Mouse (Mus musculus): ENCODE results near the gene Scaper. TPM values are rescaled to one million over a fixed set of nuclear protein-coding genes. Genes with fewer than 3 reads are reported as not detected.

Scaper gene
- polyA plus RNA-seq, 1 experiment: 1.5 TPM

DNA sequence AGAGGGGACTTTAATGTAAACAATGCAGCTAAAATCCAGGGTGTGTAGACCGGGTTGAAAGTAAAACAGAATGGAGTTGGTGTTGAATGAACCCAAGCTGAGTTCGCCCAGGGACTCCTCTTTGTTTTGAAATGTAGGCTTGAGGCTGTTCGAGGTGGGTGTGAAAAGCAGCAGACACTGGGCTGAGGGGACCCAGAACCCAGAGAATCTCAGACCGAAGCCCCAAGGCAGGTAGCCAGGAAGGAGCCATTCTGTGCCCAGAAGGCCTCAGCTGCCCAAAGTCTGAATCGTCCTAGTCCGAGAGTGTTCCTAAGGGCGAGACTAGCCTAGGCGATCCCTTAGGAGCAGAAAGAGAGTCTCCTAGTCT is 394.6 kb downstream of the Scaper start:
- Histone ChIP-seq H3K79me2 (ENCODE audit: control insufficient read depth, insufficient read depth) (no peaks in the 10 kb centered on the region), H3K4me2 (ENCODE audit: low read depth) (no peak overlapping the region), H3K36me3 (ENCODE audit: control insufficient read depth, insufficient read depth) (no peaks in the 10 kb centered on the region), H3ac (ENCODE audit: control insufficient read depth, insufficient read length) (no peak overlapping the region), H3K27me3 (ENCODE audit: control insufficient read depth, insufficient read depth, insufficient read length) (no peaks in the 10 kb centered on the region), H3K4me3 (no peak overlapping the region)
- TF ChIP-seq POLR2A (IDR thresholded peaks at IDR 0.05; ENCODE audit: insufficient read length, low read depth) (no peak), USF1 (IDR thresholded peaks at IDR 0.05; ENCODE audit: low read depth) (no peak), TCF12 (IDR thresholded peaks at IDR 0.05; ENCODE audit: insufficient read depth, poor library complexity, severe bottlenecking) (no peak), CEBPB (IDR thresholded peaks at IDR 0.05; ENCODE audit: insufficient read depth, poor library complexity, severe bottlenecking) (no peak), MAX (IDR thresholded peaks at IDR 0.05; ENCODE audit: low read depth) (no peak), POLR2AphosphoS2 (IDR thresholded peaks at IDR 0.05; ENCODE audit: insufficient read length, low read depth) (no peak), SRF (IDR thresholded peaks at IDR 0.05; ENCODE audit: control insufficient read depth, insufficient read length, low read depth) (no peak), MYOG (IDR thresholded peaks at IDR 0.05; ENCODE audit: control insufficient read depth in 1 of 3, insufficient read depth in 1 of 3, insufficient read length in 2 of 3, low read depth in 2 of 3) (no peak)

DNA sequence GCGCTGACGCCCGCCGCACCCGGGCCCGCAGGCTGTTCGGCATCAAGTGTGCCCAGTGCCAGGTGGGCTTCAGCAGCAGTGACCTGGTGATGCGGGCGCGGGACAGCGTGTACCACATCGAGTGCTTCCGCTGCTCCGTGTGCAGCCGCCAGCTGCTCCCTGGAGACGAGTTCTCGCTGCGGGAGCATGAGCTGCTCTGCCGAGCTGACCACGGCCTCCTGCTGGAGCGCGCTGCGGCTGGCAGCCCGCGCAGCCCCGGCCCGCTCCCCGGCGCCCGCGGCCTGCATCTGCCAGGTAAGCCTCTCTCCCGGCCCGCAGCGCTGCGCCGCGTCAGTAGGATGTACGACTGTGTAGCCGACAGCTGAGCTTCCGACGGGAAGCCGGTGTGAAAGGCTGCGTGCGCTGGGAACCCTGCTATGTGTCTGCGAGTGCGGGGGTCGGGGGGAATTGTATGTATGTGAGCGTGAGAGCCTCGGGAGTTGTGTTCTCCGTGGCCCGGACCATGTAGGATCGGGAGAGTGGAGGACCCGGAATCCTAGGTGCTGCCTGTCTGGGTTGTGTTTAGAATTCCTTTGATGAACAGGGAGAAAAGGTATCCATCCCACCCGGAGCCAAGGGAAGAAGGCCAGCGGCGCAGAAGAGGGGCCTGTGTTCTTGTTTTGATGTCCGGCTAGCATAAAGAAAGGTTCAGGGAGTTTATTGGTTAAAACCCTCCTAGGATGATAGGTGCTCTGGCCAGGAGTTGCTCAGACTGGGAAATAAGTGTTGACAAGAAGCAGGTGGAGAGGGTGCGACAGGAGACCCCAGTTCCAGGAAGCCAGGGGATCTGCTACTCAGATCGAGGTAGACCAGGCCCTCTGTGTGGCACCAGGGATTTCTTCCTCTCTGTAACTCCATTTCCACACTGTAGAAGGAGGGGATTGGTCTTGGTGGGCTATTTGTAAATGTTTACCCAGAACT is 395.3 kb downstream of the Scaper start:
- Histone ChIP-seq H3K4me2 (ENCODE audit: low read depth) (peak overlapping the region; percentile 76), H3K4me3 (peak overlapping the region; percentile 42), H3K79me2 (ENCODE audit: control insufficient read depth, insufficient read depth) (no peaks in the 10 kb centered on the region), H3K27me3 (ENCODE audit: control insufficient read depth, insufficient read depth, insufficient read length) (no peaks in the 10 kb centered on the region), H3ac (ENCODE audit: control insufficient read depth, insufficient read length) (peak overlapping the region; percentile 41), H3K36me3 (ENCODE audit: control insufficient read depth, insufficient read depth) (no peaks in the 10 kb centered on the region)
- TF ChIP-seq REST (IDR thresholded peaks at IDR 0.05; ENCODE audit: insufficient read depth, insufficient read length): no peak
- no peak for TF ChIP-seq POLR2AphosphoS2 (IDR thresholded peaks at IDR 0.05; ENCODE audit: insufficient read length, low read depth)
- no peak for TF ChIP-seq TCF3 (IDR thresholded peaks at IDR 0.05; ENCODE audit: insufficient read length, low read depth)
- TF ChIP-seq MYOG (IDR thresholded peaks at IDR 0.05; ENCODE audit: control insufficient read depth in 1 of 3, insufficient read depth in 1 of 3, insufficient read length in 2 of 3, low read depth in 2 of 3): no peak
- no peak for TF ChIP-seq USF1 (IDR thresholded peaks at IDR 0.05; ENCODE audit: low read depth)
- no peak for TF ChIP-seq MAX (IDR thresholded peaks at IDR 0.05; ENCODE audit: low read depth)
- no peak for TF ChIP-seq SRF (IDR thresholded peaks at IDR 0.05; ENCODE audit: control insufficient read depth, insufficient read length, low read depth)
- TF ChIP-seq CEBPB (IDR thresholded peaks at IDR 0.05; ENCODE audit: insufficient read depth, poor library complexity, severe bottlenecking): no peak
- TF ChIP-seq POLR2A (IDR thresholded peaks at IDR 0.05; ENCODE audit: insufficient read length, low read depth): no peak
- TF ChIP-seq E2F4 (IDR thresholded peaks at IDR 0.05; ENCODE audit: insufficient read depth): no peak
- no peak for TF ChIP-seq MYOD1 (IDR thresholded peaks at IDR 0.05; ENCODE audit: control insufficient read depth in 1 of 3, insufficient read length in 2 of 3, low read depth in 2 of 3)
- TF ChIP-seq TCF12 (IDR thresholded peaks at IDR 0.05; ENCODE audit: insufficient read depth, poor library complexity, severe bottlenecking): no peak

DNA sequence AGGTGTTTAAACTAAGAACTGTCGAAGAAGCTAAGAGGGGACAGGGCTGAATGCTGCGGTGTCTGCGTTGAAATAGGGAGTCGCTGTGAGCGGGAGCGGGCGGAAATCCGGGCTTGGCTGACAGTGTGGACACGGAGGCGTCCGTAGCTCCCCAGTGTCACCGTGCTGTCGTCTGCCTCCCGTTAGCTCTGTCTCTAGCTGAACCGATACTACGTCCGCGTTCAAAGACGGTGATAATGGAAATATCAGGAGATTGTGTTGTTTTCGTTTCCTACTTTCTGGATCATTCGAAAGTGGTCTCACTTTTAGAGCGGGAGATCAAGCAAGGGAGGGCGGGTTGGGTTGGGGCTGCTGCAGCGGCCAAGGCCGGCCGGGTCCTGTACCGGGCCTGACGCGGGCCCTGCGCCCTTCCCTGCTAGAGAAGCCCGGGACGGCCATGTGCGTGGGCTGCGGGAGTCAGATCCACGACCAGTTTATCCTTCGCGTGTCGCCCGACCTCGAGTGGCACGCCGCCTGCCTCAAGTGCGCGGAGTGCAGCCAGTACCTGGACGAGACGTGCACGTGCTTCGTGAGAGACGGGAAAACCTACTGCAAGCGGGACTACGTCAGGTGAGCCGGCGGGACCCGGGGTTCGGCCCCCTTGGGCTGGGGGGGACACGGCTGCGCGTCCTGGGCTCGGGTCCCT is 396.1 kb downstream of the Scaper start:
- Histone ChIP-seq H3K27me3 (ENCODE audit: control insufficient read depth, insufficient read depth, insufficient read length) (no peaks in the 10 kb centered on the region), H3K36me3 (ENCODE audit: control insufficient read depth, insufficient read depth) (no peaks in the 10 kb centered on the region), H3K79me2 (ENCODE audit: control insufficient read depth, insufficient read depth) (no peaks in the 10 kb centered on the region), H3K4me3 (peak overlapping the region; percentile 42), H3K4me2 (ENCODE audit: low read depth) (peak overlapping the region; percentile 76), H3ac (ENCODE audit: control insufficient read depth, insufficient read length) (peak overlapping the region; percentile 41)
- TF ChIP-seq POLR2A (IDR thresholded peaks at IDR 0.05; ENCODE audit: insufficient read length, low read depth): peak; percentile 38
- TF ChIP-seq CEBPB (IDR thresholded peaks at IDR 0.05; ENCODE audit: insufficient read depth, poor library complexity, severe bottlenecking): no peak

DNA sequence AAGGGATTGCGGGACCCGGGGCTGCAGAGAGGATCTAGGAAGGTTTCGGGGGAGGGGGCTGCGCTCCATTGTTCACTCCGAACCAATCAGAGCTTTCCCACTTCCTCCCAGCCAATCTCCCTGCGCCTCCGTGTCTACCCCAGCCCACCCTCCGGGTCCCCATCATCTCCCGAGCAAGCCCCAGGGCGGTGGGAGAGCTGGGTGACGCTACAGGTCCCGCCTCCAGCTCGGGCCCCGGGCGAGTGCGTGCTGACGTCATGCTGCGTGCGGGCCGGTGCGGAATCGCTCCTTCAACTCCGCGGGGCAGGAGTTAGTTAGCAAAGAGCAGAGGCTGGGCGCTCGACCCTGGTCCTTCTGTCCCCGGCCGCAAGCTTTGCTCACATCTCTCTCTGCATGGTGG is 397.0 kb downstream of the Scaper start:
- H3K27me3 ChIP-seq (ENCODE audit: control insufficient read depth, insufficient read depth, insufficient read length): no peaks in the 10 kb centered on the region
- peak overlapping the region; percentile 42 for H3K4me3 ChIP-seq
- TF ChIP-seq TCF3 (IDR thresholded peaks at IDR 0.05; ENCODE audit: insufficient read length, low read depth) (no peak), USF1 (IDR thresholded peaks at IDR 0.05; ENCODE audit: low read depth) (no peak), POLR2A (IDR thresholded peaks at IDR 0.05; ENCODE audit: insufficient read length, low read depth) (peak; percentile 70), CEBPB (IDR thresholded peaks at IDR 0.05; ENCODE audit: insufficient read depth, poor library complexity, severe bottlenecking) (no peak), POLR2AphosphoS2 (IDR thresholded peaks at IDR 0.05; ENCODE audit: insufficient read length, low read depth) (peak; percentile 64), MYOD1 (IDR thresholded peaks at IDR 0.05; ENCODE audit: control insufficient read depth in 1 of 3, insufficient read length in 2 of 3, low read depth in 2 of 3) (no peak), SRF (IDR thresholded peaks at IDR 0.05; ENCODE audit: control insufficient read depth, insufficient read length, low read depth) (no peak), REST (IDR thresholded peaks at IDR 0.05; ENCODE audit: insufficient read depth, insufficient read length) (no peak), MYOG (IDR thresholded peaks at IDR 0.05; ENCODE audit: control insufficient read depth in 1 of 3, insufficient read depth in 1 of 3, insufficient read length in 2 of 3, low read depth in 2 of 3) (no peak), TCF12 (IDR thresholded peaks at IDR 0.05; ENCODE audit: insufficient read depth, poor library complexity, severe bottlenecking) (no peak), E2F4 (IDR thresholded peaks at IDR 0.05; ENCODE audit: insufficient read depth) (no peak), MAX (IDR thresholded peaks at IDR 0.05; ENCODE audit: low read depth) (no peak)
- peak overlapping the region; percentile 76 for H3K4me2 ChIP-seq (ENCODE audit: low read depth)
- peak overlapping the region; percentile 41 for H3ac ChIP-seq (ENCODE audit: control insufficient read depth, insufficient read length)
- H3K36me3 ChIP-seq (ENCODE audit: control insufficient read depth, insufficient read depth): no peaks in the 10 kb centered on the region
- H3K79me2 ChIP-seq (ENCODE audit: control insufficient read depth, insufficient read depth): no peaks in the 10 kb centered on the region

Measured in myocyte (in vitro differentiated cells).